Mouse (Mus musculus): Measurements from ENCODE around the gene Asb13. TPM values are rescaled to one million over a fixed set of nuclear protein-coding genes. Genes with fewer than 3 reads are reported as not detected.

Asb13 gene
- polyA plus RNA-seq, 1 experiment from 2014 or later, result 15.0 TPM

DNA sequence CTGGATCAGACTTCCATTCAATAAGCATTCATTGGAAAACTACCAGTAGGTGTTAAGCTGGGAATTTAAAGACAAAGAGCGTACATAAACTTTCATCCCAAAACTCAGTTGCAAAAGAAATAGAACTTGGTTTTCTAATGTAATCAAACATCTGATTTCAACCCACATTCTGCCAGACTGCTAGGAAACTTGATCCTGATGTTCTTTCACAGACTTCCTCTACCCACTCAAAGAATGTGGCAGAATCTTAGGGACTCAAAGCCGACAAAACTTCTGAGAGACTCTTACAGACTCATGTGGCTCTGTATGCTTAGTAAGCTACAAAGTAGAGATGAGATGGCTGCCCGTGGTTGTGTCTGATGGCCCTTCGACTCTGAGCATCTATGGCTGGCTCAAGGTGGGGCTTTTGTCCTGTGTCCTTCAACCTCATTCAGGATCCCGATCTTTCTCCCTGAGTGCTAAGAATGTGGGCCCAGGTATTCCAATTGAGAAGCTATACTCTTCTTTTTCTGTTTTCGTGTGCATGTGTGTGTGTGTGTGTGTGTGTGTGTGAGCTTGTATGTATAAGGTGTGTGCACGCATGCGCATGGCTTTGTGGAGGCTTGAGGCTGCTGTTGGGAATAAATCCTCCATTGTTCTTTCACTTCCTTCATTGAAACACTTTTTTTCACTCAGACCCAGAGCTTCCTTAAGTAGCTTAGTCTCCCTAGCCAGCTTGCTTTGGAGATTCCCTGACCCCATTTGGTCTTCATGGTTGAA lies 63.3 kb downstream of the Asb13 start:
- H3K27ac ChIP-seq (ENCODE audit: low read depth, low read length), result no peak overlapping the region
- ATAC-seq (replicated peaks; ENCODE audit: low FRiP score) (no peak), DNase-seq (ENCODE audit: low spot score) (no peak)
- no peak overlapping the region for H3K4me3 ChIP-seq (ENCODE audit: low read depth, low read length)
- H3K4me1 ChIP-seq (replicated peaks; ENCODE audit: control insufficient read depth, insufficient read depth, low read length), result no peaks in the 10 kb centered on the region
- WGBS, result 77% methylated on average over 8 of the region's 8 CpGs
- H3K4me2 ChIP-seq (ENCODE audit: low read depth, low read length, severe bottlenecking), result no peak overlapping the region
- no peaks in the 10 kb centered on the region for H3K36me3 ChIP-seq (ENCODE audit: control insufficient read depth, insufficient read depth, low read length)
- H3K9ac ChIP-seq (ENCODE audit: low read length), result no peak overlapping the region
- no peaks in the 10 kb centered on the region for H3K9me3 ChIP-seq (ENCODE audit: control insufficient read depth, low read length)
- H3K27me3 ChIP-seq (ENCODE audit: control insufficient read depth, insufficient read depth, low read length), result no peaks in the 10 kb centered on the region

DNA sequence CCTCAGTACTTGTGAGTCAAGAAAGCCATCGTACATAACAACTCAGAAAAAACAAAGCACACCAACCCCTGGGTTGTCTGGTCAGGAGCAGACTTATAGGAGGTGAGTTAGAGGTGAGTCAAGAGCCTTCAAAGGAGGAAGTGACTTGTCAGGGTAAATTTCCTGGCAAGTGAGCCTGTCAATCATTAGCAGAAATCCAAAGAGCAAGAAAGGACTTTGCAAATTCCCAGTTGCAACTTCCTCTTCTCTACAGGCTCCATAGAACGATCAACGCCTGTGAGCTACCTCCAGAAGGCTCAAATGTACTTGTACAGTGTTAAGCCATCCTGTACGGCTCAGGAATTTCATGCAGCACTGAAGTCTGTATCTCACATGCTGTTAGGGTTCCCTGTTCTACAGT lies 66.9 kb downstream of the Asb13 start:
- no peaks in the 10 kb centered on the region for H3K4me1 ChIP-seq (replicated peaks; ENCODE audit: control insufficient read depth, insufficient read depth, low read length)
- no peak overlapping the region for H3K27ac ChIP-seq (ENCODE audit: low read depth, low read length)
- no peaks in the 10 kb centered on the region for H3K27me3 ChIP-seq (ENCODE audit: control insufficient read depth, insufficient read depth, low read length)
- H3K36me3 ChIP-seq (ENCODE audit: control insufficient read depth, insufficient read depth, low read length), result no peaks in the 10 kb centered on the region
- ATAC-seq (replicated peaks; ENCODE audit: low FRiP score) (no peak), DNase-seq (ENCODE audit: low spot score) (no peak)
- 89% methylated on average over 4 of the region's 4 CpGs for WGBS
- no peaks in the 10 kb centered on the region for H3K9me3 ChIP-seq (ENCODE audit: control insufficient read depth, low read length)
- H3K9ac ChIP-seq (ENCODE audit: low read length), result no peak overlapping the region
- H3K4me3 ChIP-seq (ENCODE audit: low read depth, low read length), result no peak overlapping the region
- no peak overlapping the region for H3K4me2 ChIP-seq (ENCODE audit: low read depth, low read length, severe bottlenecking)

Other genes with a start within 250 kb of the Asb13 start
- gene Gdi2, start 96.0 kb upstream of the Asb13 start, polyA plus RNA-seq (2014; fragmentation: Nextera tagmentation; extraction: Ambion mirVana), result 493 and 502 TPM in 2 replicates
- 25.5 and 30.3 TPM in 2 replicates for gene Fam208b, start 22.9 kb upstream of the Asb13 start, polyA plus RNA-seq (2014; fragmentation: Nextera tagmentation; extraction: Ambion mirVana)
- not detected in 2 replicates for gene Calml3, start 170.3 kb downstream of the Asb13 start, polyA plus RNA-seq (2014; fragmentation: Nextera tagmentation; extraction: Ambion mirVana)
- gene Calm4, start 203.7 kb downstream of the Asb13 start, polyA plus RNA-seq (2014; fragmentation: Nextera tagmentation; extraction: Ambion mirVana), result not detected in 2 replicates
- not detected in 2 replicates for gene Calm5, start 220.1 kb downstream of the Asb13 start, polyA plus RNA-seq (2014; fragmentation: Nextera tagmentation; extraction: Ambion mirVana)

Measured in forebrain, embryonic 11.5 days (tissue).